Mouse (Mus musculus) bone marrow macrophage, adult 2 months (primary cell): ENCODE data around the gene Hes7. TPM values are rescaled to one million over a fixed set of nuclear protein-coding genes. Genes with fewer than 3 reads are reported as not detected.
A peak's percentile ranks its signal among the peaks of the same experiment; 100 is the strongest.

Experiments
- H3K27ac ChIP-seq: 2 replicates; pipeline ENCODE4 v1.5.1; 2012; ENCODE audit warnings: low read depth, low read length; ENCODE audit not compliant: insufficient read depth
- H3K4me1 ChIP-seq: 2 replicates; pipeline ENCODE4 v1.6.1; 2012; ENCODE audit warnings: low read length; ENCODE audit not compliant: control insufficient read depth, insufficient read depth
- H3K4me3 ChIP-seq: 2 replicates; pipeline ENCODE4 v1.5.1; 2012; ENCODE audit warnings: mild to moderate bottlenecking, low read length, moderate library complexity; ENCODE audit not compliant: insufficient read depth
- CTCF ChIP-seq: IDR thresholded peaks from 2 replicates; pipeline ENCODE4 v1.5.1; 2012; ENCODE audit warnings: low read depth, mild to moderate bottlenecking, low read length, moderate library complexity
- POLR2A ChIP-seq: IDR thresholded peaks from 2 replicates; pipeline ENCODE4 v1.6.1; 2012; ENCODE audit warnings: mild to moderate bottlenecking, low read depth, low read length, borderline replicate concordance
- polyA plus RNA-seq: library from polyadenylated mRNA; stranded (reverse); fragments of >200 nt; gene quantifications from 2 replicates; pipeline ENCODE4 v1.2.4, GENCODE M21; 2012; ENCODE audit not compliant: missing spikeins, insufficient read depth, insufficient read length

Hes7 gene
- polyA plus RNA-seq, 1 experiment: 0.71 TPM

DNA sequence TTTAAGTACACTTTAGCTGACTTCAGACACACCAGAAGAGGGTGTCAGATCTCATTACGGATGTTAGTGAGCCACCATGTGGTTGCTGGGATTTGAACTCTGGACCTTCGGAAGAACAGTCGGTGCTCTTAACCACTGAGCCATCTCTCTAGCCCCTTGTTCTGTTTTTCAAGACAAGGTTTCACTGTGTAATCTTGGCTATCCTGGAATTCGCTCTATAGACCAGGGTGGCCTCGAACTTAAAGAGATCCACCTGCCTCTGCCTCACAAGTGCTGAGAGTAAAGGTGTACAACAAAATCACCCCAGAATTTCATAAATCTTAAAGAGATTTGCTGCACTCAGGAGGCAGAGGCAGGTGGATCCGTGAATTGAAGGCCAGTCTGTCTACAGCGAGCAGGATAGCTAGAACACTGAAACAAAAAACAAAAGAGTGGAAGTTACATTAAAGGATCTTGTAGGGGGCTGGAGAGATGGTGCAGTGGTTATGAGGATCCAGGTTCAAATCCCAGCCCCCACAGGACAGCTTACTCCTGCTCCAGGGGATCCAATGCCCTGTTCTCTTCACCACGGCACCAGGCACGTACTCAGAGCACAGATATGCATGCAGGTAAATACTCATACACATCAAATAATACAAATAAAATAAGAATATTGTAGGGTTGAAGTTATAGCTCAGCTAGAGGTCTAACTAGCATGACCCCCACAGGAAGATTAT, 44.3 kb upstream of the Hes7 start:
- no peak overlapping the region for H3K4me3 ChIP-seq
- TF ChIP-seq CTCF (no peak), POLR2A (no peak)
- H3K4me1 ChIP-seq: peaks cover 36% of the 10 kb centered on the region
- no peak overlapping the region for H3K27ac ChIP-seq

- no peak for TF ChIP-seq CTCF
- TF ChIP-seq POLR2A: no peak
- Histone ChIP-seq H3K27ac (no peak overlapping the region), H3K4me3 (no peak overlapping the region), H3K4me1 (peaks cover 31% of the 10 kb centered on the region)
Observed at GRCm38 (mm10) chr11:69076572-69076971, 43.6 kb upstream of the Hes7 start.

- Histone ChIP-seq H3K4me3 (no peak overlapping the region), H3K27ac (no peak overlapping the region), H3K4me1 (peaks cover 27% of the 10 kb centered on the region)
- TF ChIP-seq CTCF (no peak), POLR2A (no peak)
Observed at GRCm38 (mm10) chr11:69077316-69077715, 42.9 kb upstream of the Hes7 start.

- H3K4me1 ChIP-seq: peaks cover 26% of the 10 kb centered on the region
- no peak for TF ChIP-seq CTCF
- H3K4me3 ChIP-seq: no peak overlapping the region
- H3K27ac ChIP-seq: no peak overlapping the region
Observed at GRCm38 (mm10) chr11:69078041-69078440, 42.2 kb upstream of the Hes7 start.

DNA sequence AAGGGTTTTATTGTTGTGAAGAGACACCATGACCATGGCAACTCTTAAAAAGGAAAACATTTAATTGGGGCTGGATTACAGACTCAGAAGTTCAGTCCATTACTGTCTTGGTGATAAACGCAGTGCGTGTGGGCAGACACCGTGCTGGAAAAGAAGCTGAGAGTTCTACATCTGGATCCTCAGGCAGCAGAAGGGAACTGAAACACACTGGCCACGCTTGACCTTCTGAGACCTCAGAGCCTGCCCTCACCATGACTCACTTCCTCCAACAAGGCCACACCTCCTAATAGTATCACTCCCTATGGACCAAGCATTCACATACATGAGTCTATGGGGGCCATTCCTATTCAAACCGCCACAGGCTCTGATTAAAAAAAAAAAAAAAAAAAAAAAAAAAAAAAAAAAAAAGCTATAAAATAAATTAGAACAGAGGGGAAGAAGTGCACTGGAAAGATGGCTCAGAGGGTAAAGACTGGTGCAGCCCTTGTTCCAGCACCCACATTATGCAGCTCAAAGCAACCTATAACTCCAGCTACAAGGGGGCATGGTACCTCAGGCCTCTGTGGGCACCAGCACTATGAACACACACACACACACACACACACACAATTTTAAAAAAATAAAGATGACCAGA, 41.3 kb upstream of the Hes7 start:
- Histone ChIP-seq H3K4me1 (peaks cover 26% of the 10 kb centered on the region), H3K4me3 (no peak overlapping the region), H3K27ac (peak overlapping the region; percentile 57)
- TF ChIP-seq CTCF (no peak), POLR2A (no peak)

DNA sequence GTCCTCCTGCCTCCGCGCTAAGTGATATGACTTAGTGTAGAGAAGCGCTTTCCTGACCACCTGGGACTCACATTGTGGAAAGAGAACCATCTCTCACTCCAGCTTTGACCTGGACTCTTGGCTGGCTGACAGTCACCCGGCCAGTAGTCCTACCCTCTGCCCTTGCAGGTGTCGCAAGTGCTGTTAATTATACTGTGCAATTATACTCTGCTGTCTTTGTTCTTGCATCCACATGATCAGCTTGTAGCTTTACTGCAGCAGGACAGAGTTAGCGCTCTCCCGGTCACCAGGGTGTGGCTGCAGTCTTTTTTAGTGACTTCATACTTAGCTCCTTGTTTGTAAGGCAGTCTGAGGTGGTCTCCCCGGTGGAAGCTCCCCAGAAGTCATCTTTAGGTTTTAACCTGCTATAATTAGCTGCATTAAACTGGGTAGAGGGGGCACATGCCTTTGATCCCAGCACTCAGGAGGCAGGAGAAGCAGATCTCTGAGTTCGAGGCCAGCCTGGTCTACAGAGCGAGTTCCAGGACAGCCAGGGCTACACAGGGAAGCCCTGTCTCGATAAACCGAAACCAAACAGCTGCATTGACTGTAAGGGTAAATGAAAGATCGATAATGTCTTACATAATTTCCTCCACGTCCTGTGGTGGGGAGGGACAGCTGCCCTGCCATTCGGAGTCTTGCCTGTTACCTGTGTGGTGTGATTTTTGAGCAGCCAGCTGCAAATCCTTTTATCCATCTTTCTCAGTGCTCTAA, 39.9 kb upstream of the Hes7 start:
- Histone ChIP-seq H3K4me1 (peaks cover 21% of the 10 kb centered on the region), H3K4me3 (no peak overlapping the region), H3K27ac (no peak overlapping the region)
- TF ChIP-seq CTCF: no peak
- no peak for TF ChIP-seq POLR2A

DNA sequence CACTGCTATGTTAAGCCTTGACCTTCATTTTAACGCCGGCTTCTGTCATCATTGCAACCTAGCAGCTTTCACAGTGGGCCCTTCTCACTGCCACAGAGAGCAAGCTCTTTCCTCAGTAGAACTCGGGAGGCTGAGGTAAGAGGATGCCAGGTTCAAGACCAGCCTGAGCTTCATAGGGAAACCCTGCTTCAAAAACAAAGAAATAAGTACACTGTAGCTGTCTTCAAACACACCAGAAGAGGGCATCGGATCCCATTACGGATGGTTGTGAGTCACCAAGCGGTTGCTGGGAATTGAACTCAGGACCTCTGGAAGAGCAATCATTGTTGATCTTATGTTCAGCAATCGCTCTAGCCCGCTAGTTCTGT, 39.4 kb upstream of the Hes7 start:
- TF ChIP-seq POLR2A: no peak
- no peak for TF ChIP-seq CTCF
- Histone ChIP-seq H3K27ac (no peak overlapping the region), H3K4me3 (no peak overlapping the region), H3K4me1 (peaks cover 21% of the 10 kb centered on the region)

- Histone ChIP-seq H3K4me1 (peaks cover 20% of the 10 kb centered on the region), H3K4me3 (no peak overlapping the region), H3K27ac (no peak overlapping the region)
- TF ChIP-seq POLR2A: no peak
- TF ChIP-seq CTCF: no peak
Observed at GRCm38 (mm10) chr11:69081613-69082012, 38.6 kb upstream of the Hes7 start.

DNA sequence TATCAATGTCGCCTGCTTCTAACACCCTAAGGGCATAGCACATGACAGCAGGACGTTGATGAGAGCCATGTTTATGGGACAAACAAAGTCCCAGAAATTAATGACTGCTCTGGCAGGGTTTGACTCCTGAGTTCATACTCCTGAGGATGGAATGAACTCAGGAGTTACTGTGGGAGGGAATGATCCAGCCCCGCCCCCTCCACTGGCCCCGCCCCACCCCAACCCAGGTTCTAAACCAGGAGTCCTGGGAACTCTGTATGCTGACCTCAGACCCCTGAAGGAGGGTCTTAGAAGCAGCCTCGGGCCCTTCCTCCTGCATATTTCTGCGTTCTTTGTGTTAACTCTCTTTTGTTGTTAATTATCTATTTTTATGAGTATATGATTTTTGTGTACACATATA, 34.6 kb upstream of the Hes7 start:
- H3K27ac ChIP-seq: no peak overlapping the region
- TF ChIP-seq POLR2A: no peak
- no peak for TF ChIP-seq CTCF
- H3K4me1 ChIP-seq: peaks cover 5% of the 10 kb centered on the region
- no peak overlapping the region for H3K4me3 ChIP-seq

DNA sequence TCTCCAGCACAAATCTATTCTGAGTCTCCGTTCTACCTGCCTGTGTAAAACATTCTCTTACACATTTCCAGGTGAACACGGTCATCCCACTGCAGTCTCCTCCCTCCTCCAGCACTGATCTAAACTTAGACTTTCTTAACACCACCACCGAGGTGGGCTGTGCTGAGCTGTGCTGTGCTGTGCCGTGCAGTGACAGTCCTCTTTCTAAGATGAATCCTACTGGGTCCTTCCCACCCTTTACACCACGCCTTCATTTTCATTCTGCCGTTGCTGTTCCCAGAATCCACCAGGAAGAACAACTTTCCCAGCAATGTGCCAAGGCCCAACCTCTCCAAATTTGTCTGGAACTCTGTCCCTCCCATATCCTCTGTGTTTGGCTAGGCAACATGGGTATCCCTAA, 33.8 kb upstream of the Hes7 start:
- Histone ChIP-seq H3K4me1 (peaks cover 5% of the 10 kb centered on the region), H3K27ac (no peak overlapping the region), H3K4me3 (no peak overlapping the region)
- no peak for TF ChIP-seq CTCF

GRCm38 (mm10) chr11:69087082-69087481, 33.1 kb upstream of the Hes7 start:
- Histone ChIP-seq H3K27ac (no peak overlapping the region), H3K4me3 (no peak overlapping the region), H3K4me1 (peaks cover 5% of the 10 kb centered on the region)
- TF ChIP-seq POLR2A (no peak), CTCF (no peak)
